Mouse (Mus musculus): ENCODE measurements at regions not wholly inside any gene's neighbourhood (a gene's known extent, or its start where the extent isn't known, plus 50 kb on each side); places are given as distances from the start of the nearest gene placed in this dataset.

GRCm38 (mm10) chr2:53680350-53681011, 404.9 kb downstream of the Rprm start:
- WGBS: 72% methylated on average over 5 of the region's 5 CpGs
- Histone ChIP-seq H3K4me2 (replicated peaks; ENCODE audit: low read depth, low read length) (no peak overlapping the region), H3K9ac (replicated peaks; ENCODE audit: low read depth, low read length) (no peak overlapping the region), H3K4me1 (ENCODE audit: control insufficient read depth, insufficient read depth, low read length) (no peaks in the 10 kb centered on the region), H3K9me3 (ENCODE audit: control insufficient read depth, low read depth, low read length) (no peaks in the 10 kb centered on the region), H3K36me3 (ENCODE audit: control insufficient read depth, insufficient read depth, low read length) (no peaks in the 10 kb centered on the region), H3K27me3 (ENCODE audit: control insufficient read depth, insufficient read depth, low read length) (no peaks in the 10 kb centered on the region), H3K4me3 (ENCODE audit: low read depth, low read length) (no peak overlapping the region), H3K27ac (ENCODE audit: low read length) (no peak overlapping the region)
- ATAC-seq (ENCODE audit: insufficient number of reproducible peaks, insufficient read depth, low FRiP score, low read depth): no peak

GRCm38 (mm10) chr2:53682599-53682998, 402.8 kb downstream of the Rprm start:
- ATAC-seq (ENCODE audit: insufficient number of reproducible peaks, insufficient read depth, low FRiP score, low read depth): no peak
- no peak overlapping the region for H3K4me2 ChIP-seq (replicated peaks; ENCODE audit: low read depth, low read length)
- H3K27me3 ChIP-seq (ENCODE audit: control insufficient read depth, insufficient read depth, low read length): no peaks in the 10 kb centered on the region
- no peaks in the 10 kb centered on the region for H3K9me3 ChIP-seq (ENCODE audit: control insufficient read depth, low read depth, low read length)
- H3K4me1 ChIP-seq (ENCODE audit: control insufficient read depth, insufficient read depth, low read length): no peaks in the 10 kb centered on the region
- no peak overlapping the region for H3K27ac ChIP-seq (ENCODE audit: low read length)
- H3K36me3 ChIP-seq (ENCODE audit: control insufficient read depth, insufficient read depth, low read length): no peaks in the 10 kb centered on the region
- H3K4me3 ChIP-seq (ENCODE audit: low read depth, low read length): no peak overlapping the region
- 13% methylated on average over 4 of the region's 4 CpGs for WGBS
- no peak overlapping the region for H3K9ac ChIP-seq (replicated peaks; ENCODE audit: low read depth, low read length)

GRCm38 (mm10) chr2:53687281-53687680, 398.1 kb downstream of the Rprm start:
- no peak overlapping the region for H3K4me2 ChIP-seq (replicated peaks; ENCODE audit: low read depth, low read length)
- no peaks in the 10 kb centered on the region for H3K9me3 ChIP-seq (ENCODE audit: control insufficient read depth, low read depth, low read length)
- H3K27me3 ChIP-seq (ENCODE audit: control insufficient read depth, insufficient read depth, low read length): no peaks in the 10 kb centered on the region
- WGBS: 62% methylated on average over 7 of the region's 7 CpGs
- no peak overlapping the region for H3K9ac ChIP-seq (replicated peaks; ENCODE audit: low read depth, low read length)
- no peak overlapping the region for H3K4me3 ChIP-seq (ENCODE audit: low read depth, low read length)
- no peaks in the 10 kb centered on the region; the same call in 1 of the 2 replicates for H3K4me1 ChIP-seq (ENCODE audit: control insufficient read depth, insufficient read depth, low read length)
- peak; percentile 49; the same call in 1 of the 2 replicates for ATAC-seq (ENCODE audit: insufficient number of reproducible peaks, insufficient read depth, low FRiP score, low read depth)
- H3K27ac ChIP-seq (ENCODE audit: low read length): no peak overlapping the region
- no peaks in the 10 kb centered on the region for H3K36me3 ChIP-seq (ENCODE audit: control insufficient read depth, insufficient read depth, low read length)

- no peaks in the 10 kb centered on the region for H3K27me3 ChIP-seq (ENCODE audit: control insufficient read depth, insufficient read depth, low read length)
- H3K9me3 ChIP-seq (ENCODE audit: control insufficient read depth, low read depth, low read length): no peaks in the 10 kb centered on the region
- no peak overlapping the region for H3K4me3 ChIP-seq (ENCODE audit: low read depth, low read length)
- H3K4me2 ChIP-seq (replicated peaks; ENCODE audit: low read depth, low read length): no peak overlapping the region
- peak overlapping the region; percentile 63; the same call in 1 of the 2 replicates for H3K27ac ChIP-seq (ENCODE audit: low read length)
- H3K36me3 ChIP-seq (ENCODE audit: control insufficient read depth, insufficient read depth, low read length): no peaks in the 10 kb centered on the region
- peak; percentile 78 for ATAC-seq (ENCODE audit: insufficient number of reproducible peaks, insufficient read depth, low FRiP score, low read depth)
- H3K4me1 ChIP-seq (ENCODE audit: control insufficient read depth, insufficient read depth, low read length): no peaks in the 10 kb centered on the region; the same call in 1 of the 2 replicates
- no peak overlapping the region for H3K9ac ChIP-seq (replicated peaks; ENCODE audit: low read depth, low read length)
- 20% methylated on average over 3 of the region's 3 CpGs for WGBS
Measured at GRCm38 (mm10) chr2:53689223-53689880, 396.0 kb downstream of the Rprm start.

- H3K4me2 ChIP-seq (replicated peaks; ENCODE audit: low read depth, low read length): no peak overlapping the region
- no peak overlapping the region for H3K4me3 ChIP-seq (ENCODE audit: low read depth, low read length)
- H3K36me3 ChIP-seq (ENCODE audit: control insufficient read depth, insufficient read depth, low read length): no peaks in the 10 kb centered on the region
- H3K4me1 ChIP-seq (ENCODE audit: control insufficient read depth, insufficient read depth, low read length): no peaks in the 10 kb centered on the region; the same call in 1 of the 2 replicates
- no peak overlapping the region for H3K27ac ChIP-seq (ENCODE audit: low read length)
- no peak overlapping the region for H3K9ac ChIP-seq (replicated peaks; ENCODE audit: low read depth, low read length)
- no peaks in the 10 kb centered on the region for H3K9me3 ChIP-seq (ENCODE audit: control insufficient read depth, low read depth, low read length)
- H3K27me3 ChIP-seq (ENCODE audit: control insufficient read depth, insufficient read depth, low read length): no peaks in the 10 kb centered on the region
- no peak for ATAC-seq (ENCODE audit: insufficient number of reproducible peaks, insufficient read depth, low FRiP score, low read depth)
- 73% methylated on average over 5 of the region's 5 CpGs for WGBS
Measured at GRCm38 (mm10) chr2:53691580-53692118, 393.7 kb downstream of the Rprm start.

- H3K4me1 ChIP-seq (ENCODE audit: control insufficient read depth, insufficient read depth, low read length): no peaks in the 10 kb centered on the region
- H3K4me3 ChIP-seq (ENCODE audit: low read depth, low read length): no peak overlapping the region
- no peak overlapping the region for H3K4me2 ChIP-seq (replicated peaks; ENCODE audit: low read depth, low read length)
- WGBS: 42% methylated on average over 3 of the region's 3 CpGs
- H3K27ac ChIP-seq (ENCODE audit: low read length): no peak overlapping the region
- H3K9ac ChIP-seq (replicated peaks; ENCODE audit: low read depth, low read length): no peak overlapping the region
- ATAC-seq (ENCODE audit: insufficient number of reproducible peaks, insufficient read depth, low FRiP score, low read depth): peak; percentile 71; the same call in 1 of the 2 replicates
- no peaks in the 10 kb centered on the region for H3K27me3 ChIP-seq (ENCODE audit: control insufficient read depth, insufficient read depth, low read length)
- no peaks in the 10 kb centered on the region for H3K36me3 ChIP-seq (ENCODE audit: control insufficient read depth, insufficient read depth, low read length)
- H3K9me3 ChIP-seq (ENCODE audit: control insufficient read depth, low read depth, low read length): no peaks in the 10 kb centered on the region
Measured at GRCm38 (mm10) chr2:53711213-53711612, 374.1 kb downstream of the Rprm start.

GRCm38 (mm10) chr2:53713106-53713640, 372.2 kb downstream of the Rprm start:
- H3K4me1 ChIP-seq (ENCODE audit: control insufficient read depth, insufficient read depth, low read length): no peaks in the 10 kb centered on the region
- H3K9ac ChIP-seq (replicated peaks; ENCODE audit: low read depth, low read length): no peak overlapping the region
- no peak for ATAC-seq (ENCODE audit: insufficient number of reproducible peaks, insufficient read depth, low FRiP score, low read depth)

GRCm38 (mm10) chr2:53715017-53715416, 370.3 kb downstream of the Rprm start:
- Histone ChIP-seq H3K9ac (replicated peaks; ENCODE audit: low read depth, low read length) (no peak overlapping the region), H3K27ac (ENCODE audit: low read length) (no peak overlapping the region), H3K9me3 (ENCODE audit: control insufficient read depth, low read depth, low read length) (no peaks in the 10 kb centered on the region), H3K4me1 (ENCODE audit: control insufficient read depth, insufficient read depth, low read length) (no peaks in the 10 kb centered on the region), H3K36me3 (ENCODE audit: control insufficient read depth, insufficient read depth, low read length) (no peaks in the 10 kb centered on the region), H3K27me3 (ENCODE audit: control insufficient read depth, insufficient read depth, low read length) (no peaks in the 10 kb centered on the region), H3K4me2 (replicated peaks; ENCODE audit: low read depth, low read length) (no peak overlapping the region), H3K4me3 (ENCODE audit: low read depth, low read length) (no peak overlapping the region)
- no peak for ATAC-seq (ENCODE audit: insufficient number of reproducible peaks, insufficient read depth, low FRiP score, low read depth)
- 30% methylated on average over 5 of the region's 5 CpGs for WGBS

More at GRCm38 (mm10) chr2:53713106-53713640, 372.2 kb downstream of the Rprm start:
- Histone ChIP-seq H3K27ac (ENCODE audit: low read length) (no peak overlapping the region), H3K4me2 (replicated peaks; ENCODE audit: low read depth, low read length) (no peak overlapping the region), H3K27me3 (ENCODE audit: control insufficient read depth, insufficient read depth, low read length) (no peaks in the 10 kb centered on the region), H3K36me3 (ENCODE audit: control insufficient read depth, insufficient read depth, low read length) (no peaks in the 10 kb centered on the region), H3K4me3 (ENCODE audit: low read depth, low read length) (no peak overlapping the region), H3K9me3 (ENCODE audit: control insufficient read depth, low read depth, low read length) (no peaks in the 10 kb centered on the region)
- WGBS: 76% methylated on average over 7 of the region's 7 CpGs

All from stomach, embryonic 14.5 days (tissue).